30 mouse cellular contexts compared by ENCODE assay signal in genomic region chr7:122413231-122413630, GRCm38 (mm10).
DNase-seq lines count a peak whose midpoint lies in the region; ATAC-seq and TF ChIP-seq lines count a peak whose summit lies in the region.
"Had no signal": no experiment of that assay in that cellular context is flagged by ENCODE, and none has a peak within 500 bp of the region (broad histone marks: within the 10 kb centered on the region; RNA-seq: fewer than 3 reads in every experiment).

No protein-coding gene starts in this region.

- peak; percentile 62 for ATAC-seq in frontal cortex, adult (ENCODE audit: low TSS enrichment)
- ATAC-seq: forebrain, embryonic 15.5 days; hindbrain, embryonic 16.5 days; Patski had no signal

- peaks cover 35% of the 10 kb centered on the region for H3K4me1 ChIP-seq in thymus, adult 2 months (replicated peaks; ENCODE audit: control insufficient read depth, insufficient read depth, low read length)
- no peaks in the 10 kb centered on the region for H3K4me1 ChIP-seq in kidney, adult 2 months (ENCODE audit: control insufficient read depth, insufficient read depth, low read length)
- H3K4me1 ChIP-seq: embryonic facial prominence, embryonic 12.5 days; embryonic facial prominence, embryonic 15.5 days; forebrain, embryonic 12.5 days; forebrain, embryonic 15.5 days; heart, embryonic 12.5 days; heart, embryonic 15.5 days had no signal

- no peaks in the 10 kb centered on the region for H3K27me3 ChIP-seq in thymus, adult 2 months (ENCODE audit: control insufficient read depth, insufficient read depth, low read length)
- H3K27me3 ChIP-seq in kidney, adult 2 months (replicated peaks; ENCODE audit: control insufficient read depth, insufficient read depth, low read length) = no peaks in the 10 kb centered on the region
- H3K27me3 ChIP-seq: CH12.LX; embryonic facial prominence, embryonic 12.5 days; embryonic facial prominence, embryonic 15.5 days; forebrain, embryonic 12.5 days; forebrain, embryonic 15.5 days; heart, embryonic 12.5 days; heart, embryonic 15.5 days; hindbrain, embryonic 13.5 days; Patski had no signal

- TF ChIP-seq POLR2A in thymus, adult 2 months (IDR thresholded peaks at IDR 0.05; ENCODE audit: control insufficient read depth, extremely low read depth, insufficient read depth, low read length, poor library complexity) = no peak
- no peak for TF ChIP-seq POLR2A in kidney, adult 2 months (IDR thresholded peaks at IDR 0.05; ENCODE audit: low read depth, low read length)

- no peak for DNase-seq in frontal cortex, postnatal 14 days (ENCODE audit: low spot score in 2 of 2)
- peak; percentile 50 for DNase-seq in layer of hippocampus, adult 8-10 months (ENCODE audit: low spot score in 2 of 2)
- DNase-seq in layer of hippocampus, adult 9-10 months (ENCODE audit: low spot score) = no peak
- DNase-seq in thymus, adult 2 months = no peak
- DNase-seq in thymus, postnatal 25 days = no peak
- DNase-seq in kidney, adult 2 months = no peak
- DNase-seq: adrenal gland, postnatal 10 days; adrenal gland, postnatal 36 days; B cell, adult 2 months; cerebellum, adult 11 months; cerebellum, adult 2 months; cerebellum, adult 9-11 months; cerebellum, postnatal 25 days; gastrocnemius, postnatal 25 days; heart, adult 18-20 months; heart, postnatal 10 days; heart, postnatal 36 days had no signal

- H3K27ac ChIP-seq in thymus, adult 2 months (ENCODE audit: control insufficient read depth, insufficient read depth, low read length) = peak overlapping the region; percentile 61
- H3K27ac ChIP-seq in kidney, adult 2 months (ENCODE audit: insufficient read depth, low read depth, low read length) = no peak overlapping the region
- H3K27ac ChIP-seq: embryonic facial prominence, embryonic 12.5 days; embryonic facial prominence, embryonic 15.5 days; forebrain, embryonic 12.5 days; forebrain, embryonic 15.5 days; heart, embryonic 15.5 days; hindbrain, embryonic 10.5 days; hindbrain, embryonic 13.5 days had no signal

- H3K4me3 ChIP-seq in thymus, adult 2 months (ENCODE audit: control insufficient read depth, insufficient read depth, low read length) = no peak overlapping the region
- no peak overlapping the region for H3K4me3 ChIP-seq in kidney, adult 2 months (ENCODE audit: insufficient read depth, low read depth, low read length)
- H3K4me3 ChIP-seq: embryonic facial prominence, embryonic 12.5 days; embryonic facial prominence, embryonic 15.5 days; forebrain, embryonic 12.5 days; forebrain, embryonic 15.5 days; heart, embryonic 12.5 days; heart, embryonic 15.5 days; hindbrain, embryonic 10.5 days; hindbrain, embryonic 13.5 days had no signal

- no peak for TF ChIP-seq CTCF in thymus, adult 2 months (IDR thresholded peaks at IDR 0.05; ENCODE audit: borderline replicate concordance, control insufficient read depth, extremely low read depth, insufficient read depth, low read length, poor library complexity)
- no peak for TF ChIP-seq CTCF in kidney, adult 2 months (conservative IDR thresholded peaks at IDR 0.05; ENCODE audit: insufficient read depth, insufficient read length, low read depth, low read length)

- WGBS in thymus, adult 2 months = 98% methylated on average over 6 of the region's 6 CpGs
- 87% methylated on average over 6 of the region's 6 CpGs for WGBS in kidney, adult 2 months

- no peaks in the 10 kb centered on the region for H3K36me3 ChIP-seq in thymus, adult 2 months (ENCODE audit: control insufficient read depth, insufficient read depth, low read length)
- no peaks in the 10 kb centered on the region for H3K36me3 ChIP-seq in kidney, adult 2 months (ENCODE audit: control insufficient read depth, insufficient read depth, low read length)
- H3K36me3 ChIP-seq: embryonic facial prominence, embryonic 12.5 days; embryonic facial prominence, embryonic 15.5 days; forebrain, embryonic 12.5 days; forebrain, embryonic 15.5 days; G1E; heart, embryonic 12.5 days; heart, embryonic 15.5 days; hindbrain, embryonic 10.5 days; hindbrain, embryonic 13.5 days had no signal

Comparison
In these comparisons a context has a peak if more than half of its experiments do, and no peak if none do; other contexts are left out.
1. DNase-seq: peak in layer of hippocampus, adult 8-10 months (2 of 2); none in frontal cortex, postnatal 14 days (0 of 2), layer of hippocampus, adult 9-10 months (single experiment), thymus, adult 2 months (single experiment), thymus, postnatal 25 days (single experiment) and kidney, adult 2 months (single experiment).